Mouse (Mus musculus): ENCODE measurements around the gene Lnx2.

DNA sequence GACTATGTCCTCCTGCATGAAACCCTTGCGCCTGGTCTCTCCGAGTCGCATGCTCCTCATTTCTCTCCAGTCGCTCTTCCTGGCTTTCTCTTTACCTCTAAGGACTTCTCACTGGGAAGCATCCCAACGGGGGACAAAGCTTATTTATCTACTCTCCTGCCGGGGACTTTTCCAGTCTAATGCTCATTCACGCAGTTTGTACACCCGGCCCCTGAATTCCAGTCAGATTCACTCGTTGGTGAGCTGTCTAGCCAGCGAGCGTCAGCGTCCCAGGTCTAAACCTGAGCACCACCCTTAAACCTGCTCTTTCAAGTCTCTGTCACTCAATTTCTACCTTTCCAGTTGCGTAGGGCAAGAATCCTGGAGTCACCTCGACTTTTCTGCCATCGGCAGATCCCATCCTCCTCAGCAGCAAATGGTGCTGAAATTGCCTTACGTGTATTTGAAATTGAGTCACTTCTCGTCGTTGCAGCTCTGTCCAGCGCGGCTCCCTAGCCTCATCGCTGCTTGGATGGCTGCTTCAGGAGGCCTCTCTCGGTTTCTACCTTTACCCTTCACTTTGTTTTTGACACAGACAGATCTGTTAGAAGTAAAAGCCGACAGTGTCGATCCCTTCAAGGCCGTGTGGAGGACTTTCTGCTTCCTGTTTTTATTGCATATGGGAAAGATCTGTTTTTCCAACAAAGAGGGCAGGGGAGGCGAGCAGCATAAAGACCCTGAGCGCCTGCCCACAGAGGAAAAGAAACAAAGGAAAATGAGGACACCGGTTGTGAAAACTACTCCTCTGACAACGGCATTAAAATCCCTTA, 24.7 kb downstream of the Lnx2 start:
- no peak for TF ChIP-seq CTCF (IDR thresholded peaks at IDR 0.05; ENCODE audit: low read depth)
- no peak for TF ChIP-seq EP300 (optimal IDR thresholded peaks at IDR 0.05)
